Mouse (Mus musculus) bone marrow, adult 2 months (tissue): ENCODE data around the gene Tfr2.

Experiments
- CTCF ChIP-seq: fragments of 200-500 bp; IDR thresholded peaks from 2 replicates; pipeline ENCODE4 v1.5.1; 2011; ENCODE audit warnings: low read length, control low read depth; ENCODE audit not compliant: control insufficient read depth, insufficient read depth
- POLR2A ChIP-seq: fragments of 200-500 bp; IDR thresholded peaks from 2 replicates; pipeline ENCODE4 v1.6.1; 2011; ENCODE audit warnings: low read depth, mild to moderate bottlenecking, control low read depth, low read length, borderline replicate concordance; ENCODE audit not compliant: control insufficient read depth

DNA sequence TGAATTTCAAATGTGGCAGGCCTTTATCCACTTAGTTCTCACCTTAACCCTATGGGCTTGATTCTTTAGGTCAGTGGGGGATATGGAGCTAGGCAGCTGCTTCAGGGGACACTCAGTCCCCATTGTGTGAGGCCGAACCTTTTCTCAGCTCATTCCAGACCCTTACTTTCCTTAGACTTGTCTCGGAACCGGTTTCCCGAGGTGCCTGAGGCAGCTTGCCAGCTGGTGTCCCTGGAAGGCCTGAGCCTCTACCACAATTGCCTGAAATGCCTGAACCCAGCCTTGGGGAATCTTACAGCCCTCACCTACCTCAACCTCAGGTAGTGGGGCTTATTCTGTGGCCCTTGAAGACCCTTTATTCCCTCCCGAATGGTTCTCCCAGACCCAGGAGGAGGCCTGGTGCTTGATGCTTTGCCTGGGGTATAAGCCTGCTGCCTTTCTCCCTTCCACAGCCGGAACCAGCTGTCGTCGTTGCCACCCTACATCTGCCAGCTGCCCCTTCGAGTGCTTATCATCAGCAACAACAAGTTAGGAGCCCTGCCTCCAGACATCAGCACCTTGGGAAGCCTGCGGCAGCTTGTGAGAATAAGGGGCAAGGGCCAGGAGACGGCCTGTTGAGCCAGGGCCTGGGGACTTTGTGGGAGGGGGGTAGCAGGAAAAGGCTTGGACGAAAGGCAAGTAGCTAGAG is 63.9 kb downstream of the Tfr2 start:
- TF ChIP-seq POLR2A (no peak), CTCF (no peak)
